Mouse (Mus musculus): Measurements from ENCODE around the gene Map2k6.

DNA sequence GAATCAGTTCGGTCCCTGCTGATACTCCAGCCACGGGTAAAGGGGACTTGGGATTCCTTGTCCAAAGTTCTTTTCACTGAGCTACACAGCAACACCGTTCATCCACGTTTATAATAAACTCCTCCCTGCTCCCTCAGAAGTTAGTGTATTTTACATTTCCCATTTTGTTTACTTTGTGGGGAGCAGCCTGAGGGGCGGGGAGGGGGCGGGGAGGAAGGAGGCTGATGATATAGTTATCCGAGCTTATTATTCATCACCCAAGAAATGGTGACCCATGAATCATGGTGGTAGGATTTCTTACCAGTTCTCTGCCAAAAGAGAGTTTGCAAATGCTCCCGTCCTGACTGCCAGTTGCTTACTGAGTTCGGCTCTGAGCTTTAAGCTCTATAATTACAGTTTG, 6.7 kb downstream of the Map2k6 start:
- no peak for TF ChIP-seq CTCF (IDR thresholded peaks at IDR 0.05)
- no peak for TF ChIP-seq EP300 (IDR thresholded peaks at IDR 0.05)
